Mouse (Mus musculus) pancreas, adult 10 weeks (tissue): Measurements from ENCODE around the gene Vwa3a. TPM values are rescaled to one million over a fixed set of nuclear protein-coding genes. Genes with fewer than 3 reads are reported as not detected.

Source experiments
- polyA plus RNA-seq: library from polyadenylated mRNA; stranded (reverse); fragments of 350-450 nt; fragmentation: Illumina TruSeq; extraction: RNeasy Lipid Tissue Mini Kit (QIAGEN cat#74804); gene quantifications from one replicate; pipeline ENCODE4 v1.2.3, GENCODE M21; 2015; ENCODE audit warnings: low read depth, low replicate concordance; ENCODE audit not compliant: insufficient read depth

Vwa3a gene
- polyA plus RNA-seq: 4.8 TPM

DNA sequence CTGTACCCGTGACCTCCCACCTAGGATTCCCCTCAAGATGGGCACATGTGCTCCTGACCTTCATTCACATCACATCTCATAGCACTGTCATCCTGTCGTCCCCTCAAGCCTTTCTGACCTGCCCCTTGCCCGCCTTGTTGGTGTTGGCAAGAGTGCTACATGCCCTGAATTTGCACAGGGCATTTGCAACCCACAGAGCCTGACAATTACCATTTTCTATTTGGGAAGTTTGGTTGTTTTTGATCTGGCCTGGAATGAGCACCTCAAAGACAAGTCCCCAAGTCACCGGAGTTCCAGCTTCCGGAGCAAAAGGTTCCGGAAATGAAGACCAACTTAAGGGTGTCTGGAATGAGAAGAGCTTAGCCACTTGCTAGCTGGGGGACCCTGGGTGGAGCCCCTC, at the start of gene Vwa3a:
Gene Vwa3a (plus strand): TSS at position 301 of the 400 bp plus-strand sequence.

DNA sequence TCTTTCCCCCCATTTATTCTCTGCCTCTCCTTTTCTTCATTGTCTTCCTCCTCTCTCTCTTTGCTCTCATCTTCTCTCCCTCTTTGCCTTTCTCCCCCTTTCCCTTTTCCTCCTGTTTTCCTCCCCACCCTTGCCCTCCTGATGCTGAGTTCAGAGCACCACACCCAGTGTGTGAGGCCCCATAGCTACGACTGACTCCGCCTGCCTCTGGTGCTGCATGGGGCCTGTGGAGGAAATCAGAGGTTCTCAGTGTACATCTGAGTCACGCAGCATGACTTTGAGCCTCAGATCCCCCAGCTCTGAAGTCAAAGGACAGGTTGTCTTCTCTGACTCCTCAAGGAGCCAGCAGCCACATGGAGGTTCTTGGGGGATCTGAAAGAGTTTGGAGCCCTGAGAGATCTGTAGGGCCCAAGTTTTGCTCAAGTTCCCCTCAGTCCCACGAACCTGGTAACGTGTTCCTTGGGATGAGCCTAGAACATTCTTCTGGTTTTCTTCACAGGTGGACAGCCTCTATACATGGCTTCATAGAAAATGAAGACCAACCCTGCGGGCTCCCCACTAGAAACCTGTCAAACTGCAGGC, 72.8 kb downstream of the Vwa3a start, which contains the start of gene Gm5737:
Gene Gm5737 (plus strand): TSS at position 532 of the 582 bp plus-strand sequence.

DNA sequence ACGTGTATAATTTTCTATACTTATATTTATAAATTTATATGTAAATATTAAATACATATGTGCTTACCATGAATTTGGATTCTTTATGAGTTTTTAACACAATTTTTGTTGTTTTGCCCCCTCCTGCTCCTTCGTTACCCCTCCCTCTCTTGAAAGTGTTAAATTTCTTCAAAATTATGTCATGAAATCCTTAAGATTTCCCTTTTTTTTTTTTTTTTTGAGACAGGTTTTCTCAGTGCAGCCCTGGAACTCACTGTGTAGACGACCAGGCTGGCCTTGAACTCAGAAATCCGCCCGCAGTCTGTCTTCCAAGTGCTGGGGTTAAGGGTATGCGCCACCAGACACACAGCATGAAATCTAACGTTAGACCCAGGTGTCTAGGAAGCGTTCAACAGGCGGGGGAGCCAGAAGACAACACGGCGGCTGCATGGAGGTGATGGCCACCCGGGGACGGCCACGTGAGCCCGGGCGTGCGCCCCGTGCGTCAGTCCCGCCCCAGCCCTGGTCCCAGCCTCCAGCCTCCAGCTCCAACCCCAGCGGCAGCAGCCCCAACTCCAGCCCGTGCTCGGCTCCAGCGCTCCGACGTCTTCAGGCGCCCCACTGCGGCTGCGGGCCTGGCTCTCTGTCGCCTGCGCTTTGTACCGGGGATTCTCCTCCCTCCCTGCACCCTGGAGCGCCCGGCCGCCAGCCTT, 103.4 kb downstream of the Vwa3a start, which contains the start of gene Eef2k:
Gene Eef2k (plus strand): TSS at position 487 of the 692 bp plus-strand sequence.

Other genes starting within 250 kb of the Vwa3a start
- gene Uqcrc2, start 104.1 kb upstream of the Vwa3a start, polyA plus RNA-seq: 35.2 TPM
- gene Pdzd9, start 69.0 kb upstream of the Vwa3a start, polyA plus RNA-seq: not detected
- gene Mosmo, start 61.7 kb upstream of the Vwa3a start, polyA plus RNA-seq: 14.9 TPM
- gene Gm5737, start 73.0 kb downstream of the Vwa3a start, polyA plus RNA-seq: not detected
- 11.0 TPM for gene Eef2k, start 103.5 kb downstream of the Vwa3a start, polyA plus RNA-seq
- gene Polr3e, start 178.4 kb downstream of the Vwa3a start, polyA plus RNA-seq: 3.8 TPM
- 6.9 TPM for gene Cdr2, start 243.0 kb downstream of the Vwa3a start, polyA plus RNA-seq
- gene Mfsd13b, start 243.2 kb downstream of the Vwa3a start, polyA plus RNA-seq: 0.90 TPM